Mouse (Mus musculus): ENCODE measurements around the gene Chd4. TPM values are rescaled to one million over a fixed set of nuclear protein-coding genes. Genes with fewer than 3 reads are reported as not detected.
A peak's percentile ranks its signal among the peaks of the same experiment; 100 is the strongest.

The Chd4 gene
- total RNA-seq, 2 experiments from 2014 or later, result 176 to 195 TPM

GRCm38 (mm10) chr6:125139747-125140146 lies 44.0 kb downstream of the Chd4 start:
- DNase-seq (ENCODE audit: low spot score in 2 of 2), result no peak

GRCm38 (mm10) chr6:125142436-125142835 lies 46.7 kb downstream of the Chd4 start:
- no peak for DNase-seq (ENCODE audit: low spot score in 2 of 2)

GRCm38 (mm10) chr6:125143128-125143527 lies 47.3 kb downstream of the Chd4 start:
- DNase-seq (ENCODE audit: low spot score in 2 of 2), result no peak

GRCm38 (mm10) chr6:125143904-125144303 lies 48.1 kb downstream of the Chd4 start:
- DNase-seq (ENCODE audit: low spot score in 2 of 2), result no peak

GRCm38 (mm10) chr6:125145001-125145400 lies 49.2 kb downstream of the Chd4 start, which contains the start of gene Iffo1:
Gene Iffo1 (plus strand): TSS chr6:125145241.
- DNase-seq (ENCODE audit: low spot score in 2 of 2), result peak; percentile 89 to 93

- peak in 1 of 2 experiments; percentile 51 for DNase-seq (ENCODE audit: low spot score in 2 of 2)
These were observed 49.7 kb downstream of the Chd4 start for GRCm38 (mm10) chr6:125145479-125145951.

GRCm38 (mm10) chr6:125146148-125146547 lies 50.4 kb downstream of the Chd4 start:
- DNase-seq (ENCODE audit: low spot score in 2 of 2), result peak in 1 of 2 experiments; percentile 24

- DNase-seq (ENCODE audit: low spot score in 2 of 2), result peak in 1 of 2 experiments; percentile 44
These were observed 51.0 kb downstream of the Chd4 start for GRCm38 (mm10) chr6:125146797-125147196.

GRCm38 (mm10) chr6:125147329-125147728 lies 51.5 kb downstream of the Chd4 start:
- DNase-seq (ENCODE audit: low spot score in 2 of 2), result peak in 1 of 2 experiments; percentile 41

GRCm38 (mm10) chr6:125148251-125148925 lies 52.6 kb downstream of the Chd4 start:
- DNase-seq (ENCODE audit: low spot score in 2 of 2), result peak in 1 of 2 experiments; percentile 52

- DNase-seq (ENCODE audit: low spot score in 2 of 2), result peak; percentile 66
These were observed 53.3 kb downstream of the Chd4 start for GRCm38 (mm10) chr6:125148926-125149568.

- peak in 1 of 2 experiments; percentile 22 for DNase-seq (ENCODE audit: low spot score in 2 of 2)
These were observed 53.8 kb downstream of the Chd4 start for GRCm38 (mm10) chr6:125149569-125149950.

GRCm38 (mm10) chr6:125152212-125153017 lies 56.6 kb downstream of the Chd4 start:
- DNase-seq (ENCODE audit: low spot score in 2 of 2), result peak in 1 of 2 experiments; percentile 28

- no peak for DNase-seq (ENCODE audit: low spot score in 2 of 2)
These were observed 57.2 kb downstream of the Chd4 start for GRCm38 (mm10) chr6:125153018-125153389.

GRCm38 (mm10) chr6:125153682-125154081 lies 57.9 kb downstream of the Chd4 start:
- no peak for DNase-seq (ENCODE audit: low spot score in 2 of 2)

- DNase-seq (ENCODE audit: low spot score in 2 of 2), result no peak
These were observed 58.8 kb downstream of the Chd4 start for GRCm38 (mm10) chr6:125154550-125154949.

GRCm38 (mm10) chr6:125155262-125155661 lies 59.5 kb downstream of the Chd4 start:
- no peak for DNase-seq (ENCODE audit: low spot score in 2 of 2)

- no peak for DNase-seq (ENCODE audit: low spot score in 2 of 2)
These were observed 60.7 kb downstream of the Chd4 start for GRCm38 (mm10) chr6:125156491-125156890.

GRCm38 (mm10) chr6:125156903-125157614 lies 61.3 kb downstream of the Chd4 start:
- DNase-seq (ENCODE audit: low spot score in 2 of 2), result no peak

GRCm38 (mm10) chr6:125158944-125159492 lies 63.2 kb downstream of the Chd4 start:
- no peak for DNase-seq (ENCODE audit: low spot score in 2 of 2)
